Mouse (Mus musculus) hindbrain, embryonic 13.5 days (tissue): Measurements from ENCODE around the gene Anxa9. TPM values are rescaled to one million over a fixed set of nuclear protein-coding genes. Genes with fewer than 3 reads are reported as not detected.
A peak's percentile ranks its signal among the peaks of the same experiment; 100 is the strongest.

Source experiments
- ATAC-seq: fragments of 200-750 bp; cut with Nextera tagmentation; 2 replicates; pipeline ENCODE4 v1.8.0; 2017; ENCODE audit warnings: moderate TSS enrichment; ENCODE audit not compliant: low FRiP score
- H3K27ac ChIP-seq: fragments of 300-500 bp; sonication (generic); 2 replicates; pipeline ENCODE4 v1.5.1; 2015; ENCODE audit warnings: inconsistent platforms, mild to moderate bottlenecking, moderate library complexity
- H3K27me3 ChIP-seq: fragments of 300-500 bp; sonication (generic); 2 replicates; pipeline ENCODE4 v1.6.1; 2015; ENCODE audit warnings: mild to moderate bottlenecking, inconsistent platforms
- H3K36me3 ChIP-seq: fragments of 300-500 bp; sonication (generic); 2 replicates; pipeline ENCODE4 v1.6.1; 2015; ENCODE audit warnings: mild to moderate bottlenecking, inconsistent platforms
- H3K4me1 ChIP-seq: fragments of 300-500 bp; sonication (generic); replicated peaks from 2 replicates; pipeline ENCODE4 v1.6.1; 2015; ENCODE audit warnings: inconsistent platforms
- H3K4me2 ChIP-seq: fragments of 300-500 bp; sonication (generic); 2 replicates; pipeline ENCODE4 v1.6.1; 2015; ENCODE audit warnings: inconsistent platforms, mild to moderate bottlenecking, moderate library complexity
- H3K4me3 ChIP-seq: fragments of 300-500 bp; sonication (generic); 2 replicates; pipeline ENCODE4 v1.5.1; 2015; ENCODE audit warnings: mild to moderate bottlenecking, inconsistent platforms
- H3K9ac ChIP-seq: fragments of 300-500 bp; sonication (generic); 2 replicates; pipeline ENCODE4 v1.6.1; 2015; ENCODE audit warnings: mild to moderate bottlenecking, inconsistent platforms
- H3K9me3 ChIP-seq: fragments of 300-500 bp; sonication (generic); 2 replicates; pipeline ENCODE4 v1.6.1; 2016; ENCODE audit warnings: inconsistent platforms
- WGBS: fragments of 180-500 bp; shearing (Covaris S2); methylation state at CpG from one replicate; pipeline ENCODE4 v1.1.7; 2015; 5-methylcytosine and 5-hydroxymethylcytosine counted together
- polyA plus RNA-seq: library from polyadenylated mRNA; unstranded; fragments of >200 nt; fragmentation: Nextera tagmentation; extraction: Ambion mirVana; gene quantifications from 2 replicates; pipeline ENCODE4 v1.2.1, GENCODE M21; 2015

Anxa9 gene
- polyA plus RNA-seq, 1 experiment from 2014 or later = 0.38 TPM

- WGBS = 75% methylated on average over 6 of the region's 6 CpGs
- H3K27me3 ChIP-seq = no peaks in the 10 kb centered on the region
- no peaks in the 10 kb centered on the region for H3K9me3 ChIP-seq
- peaks cover 9% of the 10 kb centered on the region for H3K4me1 ChIP-seq
- peaks cover 74% of the 10 kb centered on the region for H3K36me3 ChIP-seq
- ATAC-seq = no peak
- H3K4me3 ChIP-seq = no peak overlapping the region
- H3K4me2 ChIP-seq = no peak overlapping the region
- H3K27ac ChIP-seq = no peak overlapping the region
- no peak overlapping the region for H3K9ac ChIP-seq
These were observed 16.8 kb downstream of the Anxa9 start for GRCm38 (mm10) chr3:95290156-95290555.

DNA sequence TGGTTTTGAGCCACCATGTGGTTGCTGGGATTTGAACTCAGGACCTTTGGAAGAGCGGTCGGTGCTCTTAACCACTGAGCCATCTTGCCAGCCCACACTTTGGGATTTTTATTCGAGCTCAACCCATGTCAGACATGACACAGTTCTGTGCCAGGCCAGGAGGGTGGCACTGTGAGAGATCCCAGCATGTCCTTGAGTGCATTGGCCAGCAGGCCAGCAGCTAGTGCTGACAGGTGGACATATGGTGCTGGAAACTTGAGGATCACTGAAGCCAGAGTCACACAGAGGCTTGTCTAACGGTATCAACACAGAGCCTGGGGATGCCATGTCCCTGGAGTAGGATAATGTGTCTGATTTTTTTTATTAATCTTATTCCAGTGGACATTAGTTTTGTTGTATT lies 17.6 kb downstream of the Anxa9 start:
- no peaks in the 10 kb centered on the region for H3K9me3 ChIP-seq
- H3K27ac ChIP-seq = no peak overlapping the region
- no peak for ATAC-seq
- no peak overlapping the region for H3K4me3 ChIP-seq
- H3K36me3 ChIP-seq = peaks cover 67% of the 10 kb centered on the region
- H3K9ac ChIP-seq = no peak overlapping the region
- no peaks in the 10 kb centered on the region for H3K27me3 ChIP-seq
- 95% methylated on average over 4 of the region's 4 CpGs for WGBS
- H3K4me1 ChIP-seq = peaks cover 16% of the 10 kb centered on the region
- no peak overlapping the region for H3K4me2 ChIP-seq

DNA sequence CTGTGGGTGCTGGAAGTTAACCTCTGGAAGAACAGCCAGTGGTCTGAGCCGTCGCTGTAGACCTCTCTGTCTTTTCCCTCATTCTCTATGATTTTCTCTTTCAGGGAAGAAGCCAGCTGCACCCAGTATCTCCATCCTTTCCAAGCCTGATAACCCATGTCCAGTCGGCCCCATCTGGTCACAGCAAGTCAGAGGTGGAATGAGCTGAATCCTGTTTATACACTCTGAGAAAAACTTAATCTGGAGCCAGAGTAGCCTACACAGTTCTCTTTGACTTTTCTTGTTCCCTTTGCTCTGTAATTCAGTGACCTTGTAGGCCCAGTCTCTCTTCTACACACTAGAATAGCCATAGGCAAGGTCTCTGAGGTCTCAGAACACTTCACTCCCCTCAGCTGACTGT lies 19.4 kb downstream of the Anxa9 start:
- Histone ChIP-seq H3K36me3 (peaks cover 48% of the 10 kb centered on the region), H3K27ac (no peak overlapping the region), H3K9ac (no peak overlapping the region), H3K9me3 (no peaks in the 10 kb centered on the region), H3K4me2 (no peak overlapping the region), H3K27me3 (no peaks in the 10 kb centered on the region), H3K4me3 (no peak overlapping the region), H3K4me1 (peaks cover 26% of the 10 kb centered on the region)
- no peak for ATAC-seq
- 97% methylated on average over 3 of the region's 3 CpGs for WGBS

DNA sequence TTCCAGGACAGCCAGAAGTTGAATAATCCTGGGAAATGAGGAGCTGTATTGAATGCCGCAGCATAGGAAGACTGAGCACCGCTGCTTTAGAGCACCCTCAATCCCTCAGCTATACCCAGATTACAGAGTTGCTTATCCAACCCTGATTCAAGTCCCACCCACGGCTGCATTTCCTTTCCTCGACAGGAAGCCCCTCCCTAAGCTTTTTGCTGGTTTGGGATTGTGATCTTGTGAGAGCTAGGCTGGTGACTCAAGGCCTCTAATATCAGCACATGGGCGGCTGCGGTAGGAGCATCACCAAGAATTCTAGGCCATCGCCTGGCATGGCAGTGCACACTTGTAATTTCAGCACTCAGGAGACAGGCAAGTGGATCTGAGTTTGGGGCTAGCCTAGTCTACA lies 20.5 kb downstream of the Anxa9 start:
- Histone ChIP-seq H3K27ac (no peak overlapping the region), H3K4me1 (peaks cover 26% of the 10 kb centered on the region), H3K27me3 (no peaks in the 10 kb centered on the region), H3K9me3 (no peaks in the 10 kb centered on the region), H3K4me2 (no peak overlapping the region), H3K36me3 (peaks cover 38% of the 10 kb centered on the region), H3K9ac (no peak overlapping the region), H3K4me3 (no peak overlapping the region)
- WGBS = 89% methylated on average over 7 of the region's 7 CpGs
- no peak for ATAC-seq

- Histone ChIP-seq H3K27ac (no peak overlapping the region), H3K4me2 (no peak overlapping the region), H3K9ac (no peak overlapping the region), H3K4me3 (no peak overlapping the region), H3K4me1 (peaks cover 27% of the 10 kb centered on the region), H3K27me3 (no peaks in the 10 kb centered on the region), H3K36me3 (peaks cover 33% of the 10 kb centered on the region), H3K9me3 (no peaks in the 10 kb centered on the region)
- WGBS = 76% methylated on average over 5 of the region's 5 CpGs
- ATAC-seq = no peak
These were observed 21.0 kb downstream of the Anxa9 start for GRCm38 (mm10) chr3:95286011-95286410.

- ATAC-seq = no peak
- Histone ChIP-seq H3K4me3 (no peak overlapping the region), H3K9ac (0 out of 2 replicates have a peak overlapping the region, but pooled peaks have one; percentile 13), H3K4me2 (no peak overlapping the region), H3K36me3 (peaks cover 27% of the 10 kb centered on the region), H3K27me3 (no peaks in the 10 kb centered on the region), H3K9me3 (no peaks in the 10 kb centered on the region), H3K4me1 (peaks cover 33% of the 10 kb centered on the region), H3K27ac (no peak overlapping the region)
- 96% methylated on average over 5 of the region's 5 CpGs for WGBS
These were observed 21.6 kb downstream of the Anxa9 start for GRCm38 (mm10) chr3:95285390-95285789.

DNA sequence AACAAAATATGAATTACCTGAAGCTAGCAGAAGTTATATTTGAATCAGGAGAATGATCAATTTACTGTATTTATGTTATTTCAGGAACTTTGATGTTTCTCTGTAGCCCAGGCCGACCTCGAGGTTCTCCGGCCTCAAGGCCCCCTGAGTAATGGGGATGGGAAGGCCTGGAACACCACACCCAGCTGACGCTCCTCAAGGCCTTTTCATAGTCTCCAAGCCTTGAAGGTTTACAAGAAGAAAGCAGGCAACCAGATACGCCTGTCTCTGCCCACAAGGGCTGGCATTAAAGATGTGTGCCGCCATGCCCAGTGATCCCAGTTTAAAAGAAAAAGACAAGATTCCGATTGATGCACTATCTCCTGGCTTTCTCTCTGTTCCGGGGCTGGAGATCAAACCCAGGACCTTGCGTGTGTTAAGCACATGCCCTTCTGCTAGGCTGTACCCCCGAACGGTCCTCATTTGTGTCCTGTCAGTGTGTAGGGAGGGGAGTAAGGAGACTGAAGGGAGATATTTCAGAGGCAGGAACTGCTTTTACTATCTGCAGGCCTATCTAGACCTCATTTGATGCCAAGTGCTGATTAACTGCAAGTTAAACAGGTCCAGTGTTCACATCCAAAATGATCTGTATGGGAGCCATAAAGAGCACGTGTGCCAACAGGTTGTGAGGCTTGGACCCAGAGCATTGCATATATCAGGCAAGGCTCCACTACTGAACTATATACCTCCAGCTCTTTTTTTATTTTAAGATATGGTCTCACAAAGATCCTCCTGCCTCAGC lies 22.3 kb downstream of the Anxa9 start:
- peak overlapping the region; percentile 73 for H3K4me3 ChIP-seq
- no peak overlapping the region for H3K27ac ChIP-seq
- no peaks in the 10 kb centered on the region for H3K9me3 ChIP-seq
- H3K4me1 ChIP-seq = peaks cover 37% of the 10 kb centered on the region
- peaks cover 20% of the 10 kb centered on the region for H3K36me3 ChIP-seq
- 91% methylated on average over 12 of the region's 12 CpGs for WGBS
- peak overlapping the region; percentile 85 for H3K4me2 ChIP-seq
- no peaks in the 10 kb centered on the region for H3K27me3 ChIP-seq
- no peak for ATAC-seq
- H3K9ac ChIP-seq = peak overlapping the region; percentile 89; the same call in 1 of the 2 replicates

DNA sequence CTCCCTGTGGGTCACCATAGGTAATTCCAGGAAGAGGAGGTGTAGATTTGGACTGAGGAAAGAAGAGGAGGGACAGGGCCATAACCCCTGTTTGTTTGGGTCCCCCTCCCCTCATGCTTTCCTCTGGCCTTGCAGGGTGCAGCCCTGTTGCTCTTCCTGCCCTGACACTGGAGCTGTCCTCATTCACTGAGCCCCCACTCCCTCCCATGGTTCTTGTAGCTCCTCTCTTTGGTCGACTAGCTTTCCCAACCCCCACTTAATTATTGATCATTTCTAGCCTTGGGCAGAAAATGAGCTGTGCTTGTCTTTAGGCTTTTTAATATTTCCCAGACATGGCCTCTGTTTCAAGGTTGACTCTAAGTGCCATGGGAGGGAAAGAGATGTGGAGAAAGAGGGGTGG lies 22.9 kb downstream of the Anxa9 start:
- Histone ChIP-seq H3K4me2 (peak overlapping the region; percentile 85), H3K27ac (peak overlapping the region; percentile 95), H3K9ac (peak overlapping the region; percentile 89), H3K36me3 (peaks cover 15% of the 10 kb centered on the region), H3K4me3 (peak overlapping the region; percentile 73), H3K4me1 (peaks cover 39% of the 10 kb centered on the region), H3K27me3 (no peaks in the 10 kb centered on the region), H3K9me3 (no peaks in the 10 kb centered on the region)
- whole genome bisulfite sequencing = 20% methylated on average over 1 of the region's 1 CpGs
- ATAC-seq = no peak

DNA sequence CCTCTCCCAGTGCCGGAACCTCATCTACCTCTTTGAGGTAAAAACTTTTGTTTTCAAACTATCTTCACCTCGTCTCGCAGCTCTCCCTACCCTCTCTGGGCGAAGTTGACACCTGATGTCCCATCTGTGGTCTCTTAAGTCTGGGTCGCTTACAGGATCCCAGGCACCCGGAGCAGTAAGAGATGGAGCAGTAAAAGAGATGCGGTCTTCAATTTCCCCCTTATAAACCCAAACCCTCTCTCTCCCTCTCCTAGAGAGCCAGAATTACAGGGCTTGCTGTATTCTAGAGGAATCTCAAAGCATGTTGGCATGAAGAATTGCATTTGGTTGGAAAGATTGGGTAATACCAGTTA lies 23.4 kb downstream of the Anxa9 start:
- no peak for ATAC-seq
- H3K36me3 ChIP-seq = peaks cover 12% of the 10 kb centered on the region
- H3K27ac ChIP-seq = peak overlapping the region; percentile 95
- H3K4me2 ChIP-seq = peak overlapping the region; percentile 85
- peaks cover 39% of the 10 kb centered on the region for H3K4me1 ChIP-seq
- no peaks in the 10 kb centered on the region for H3K27me3 ChIP-seq
- WGBS = 3% methylated on average over 7 of the region's 7 CpGs
- peak overlapping the region; percentile 73 for H3K4me3 ChIP-seq
- H3K9me3 ChIP-seq = no peaks in the 10 kb centered on the region
- H3K9ac ChIP-seq = peak overlapping the region; percentile 89

DNA sequence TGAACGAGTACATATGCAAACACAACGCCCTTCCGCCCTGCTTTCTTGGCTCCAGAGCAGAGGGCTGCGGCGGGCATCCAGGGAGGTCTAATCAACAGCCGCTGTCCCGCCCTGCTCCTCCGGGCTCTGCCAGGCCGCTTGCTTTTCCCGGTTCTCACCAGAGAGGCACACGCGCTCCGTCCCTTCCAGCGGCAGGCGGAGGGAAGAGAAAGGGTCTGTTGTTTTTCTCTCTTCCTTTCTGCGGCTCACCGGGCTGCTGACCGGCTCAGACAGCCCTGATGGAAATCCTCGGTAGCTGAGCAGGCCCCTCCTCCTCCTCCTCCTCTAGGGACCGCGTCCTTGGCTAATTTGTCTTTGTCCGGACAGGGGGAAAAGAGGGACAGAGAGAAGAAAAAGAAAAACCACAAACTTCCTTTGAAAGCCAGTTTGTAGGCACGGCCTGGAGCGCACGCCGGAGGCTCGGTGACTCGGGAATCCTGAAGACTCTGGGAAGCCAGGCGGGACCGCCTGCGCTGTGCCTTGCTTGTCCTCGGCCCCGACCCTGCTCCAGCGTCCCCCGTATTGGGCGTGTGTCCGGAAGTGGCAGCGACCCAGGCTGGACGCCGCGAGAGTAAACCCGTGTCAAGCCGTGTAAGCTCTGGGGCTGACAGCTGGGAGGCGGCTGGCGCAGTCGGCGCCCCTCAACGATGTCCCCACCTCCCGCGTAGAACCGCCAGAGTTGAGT lies 23.9 kb downstream of the Anxa9 start:
- H3K27me3 ChIP-seq = no peaks in the 10 kb centered on the region
- peak overlapping the region; percentile 73 for H3K4me3 ChIP-seq
- peak; percentile 65 for ATAC-seq
- H3K9ac ChIP-seq = peak overlapping the region; percentile 89
- H3K4me1 ChIP-seq = peaks cover 39% of the 10 kb centered on the region
- H3K36me3 ChIP-seq = peaks cover 10% of the 10 kb centered on the region
- H3K27ac ChIP-seq = peak overlapping the region; percentile 95
- peak overlapping the region; percentile 85 for H3K4me2 ChIP-seq
- H3K9me3 ChIP-seq = no peaks in the 10 kb centered on the region
- under 1% methylated on average over 51 of the region's 51 CpGs for WGBS

DNA sequence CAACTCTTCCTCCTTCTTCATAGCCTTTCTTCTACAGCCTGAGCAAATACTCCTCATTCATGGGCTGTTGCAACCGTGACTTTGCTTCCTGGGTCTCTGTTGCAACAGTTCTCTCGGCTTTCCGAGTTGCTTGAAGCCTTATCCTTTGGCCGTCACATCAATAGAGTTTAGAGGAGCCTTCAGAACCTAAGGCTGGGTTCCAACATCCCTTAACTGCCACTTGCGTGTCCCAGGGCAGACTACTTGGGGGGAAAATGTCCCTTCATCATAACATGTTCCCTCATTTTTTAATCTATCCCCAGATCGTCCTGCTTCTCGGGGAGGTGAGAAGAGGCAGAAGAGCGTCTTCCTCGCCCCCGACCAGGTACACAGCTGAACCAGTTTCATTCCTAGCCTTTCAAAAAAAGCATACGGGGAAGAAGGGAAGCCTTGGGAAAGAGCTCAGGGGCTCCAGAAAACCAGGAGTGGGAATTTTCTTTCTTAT lies 24.6 kb downstream of the Anxa9 start:
- 0 out of 2 replicates have a peak, but pooled peaks have one; percentile 4 for ATAC-seq
- H3K9me3 ChIP-seq = no peaks in the 10 kb centered on the region
- no peaks in the 10 kb centered on the region for H3K27me3 ChIP-seq
- under 1% methylated on average over 11 of the region's 11 CpGs for WGBS
- H3K9ac ChIP-seq = peak overlapping the region; percentile 89
- peak overlapping the region; percentile 95 for H3K27ac ChIP-seq
- H3K4me2 ChIP-seq = peak overlapping the region; percentile 85
- peaks cover 7% of the 10 kb centered on the region for H3K36me3 ChIP-seq
- H3K4me1 ChIP-seq = peaks cover 39% of the 10 kb centered on the region
- H3K4me3 ChIP-seq = peak overlapping the region; percentile 73

DNA sequence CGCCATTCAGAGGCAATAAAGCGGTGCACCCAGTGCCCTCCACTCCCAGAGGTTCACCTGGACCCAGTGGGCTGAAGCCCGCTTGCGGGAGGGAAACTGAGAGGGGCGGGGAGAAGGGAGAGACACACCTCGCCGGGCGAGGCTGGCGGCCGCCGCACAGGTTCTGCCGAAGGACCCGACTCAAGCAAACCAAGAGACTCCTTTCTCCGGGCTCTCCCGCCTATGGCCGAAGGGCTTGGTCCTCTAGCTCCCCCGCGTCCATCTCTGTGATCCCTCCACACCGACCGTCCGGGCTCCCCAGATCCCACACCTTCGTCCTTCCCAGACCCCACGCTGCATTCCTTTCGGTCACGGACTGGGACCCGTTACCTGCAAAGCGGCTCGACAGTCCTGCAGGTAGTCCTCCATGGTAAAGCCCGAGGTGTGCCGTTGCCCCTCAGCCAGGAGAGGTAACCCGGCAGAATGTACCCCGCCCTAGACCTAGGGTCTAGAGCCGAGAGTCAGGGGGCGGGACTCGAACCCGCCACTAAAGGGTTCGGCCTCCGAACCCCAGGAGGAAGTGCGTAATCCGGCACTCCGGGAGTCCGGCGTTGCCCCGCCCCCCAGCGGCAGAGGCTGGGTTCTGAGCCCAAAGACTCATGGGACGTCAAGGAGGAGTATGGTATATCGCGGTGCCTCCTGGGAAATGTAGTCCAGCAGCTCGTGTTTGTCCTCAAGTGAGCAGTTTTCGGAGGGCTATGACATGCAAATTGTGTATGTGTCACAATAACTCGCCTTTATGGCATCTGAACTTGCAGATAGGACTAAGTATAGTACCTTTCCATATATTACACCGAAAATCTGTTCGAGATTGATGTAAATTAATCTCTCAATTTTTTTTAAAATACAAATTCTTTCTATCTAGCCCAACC lies 25.5 kb downstream of the Anxa9 start, which contains the start of the genes Mindy1 and Prune1:
Gene Mindy1 (plus strand): TSS at position 130 of the 911 bp plus-strand sequence.
Gene Prune1 (minus strand): TSS at position 861 of the 911 bp plus-strand sequence.
- peak within 1 kb of the TSS; percentile 85 for H3K4me2 ChIP-seq
- peak within 1 kb of the TSS; percentile 89 for H3K9ac ChIP-seq
- under 1% methylated on average over 53 of the region's 53 CpGs for WGBS

More for the DNA sequence above, 25.5 kb downstream of the Anxa9 start, which contains the start of the genes Mindy1 and Prune1:
- H3K27me3 ChIP-seq = no peaks in the 10 kb centered on the region
- peak; percentile 93 for ATAC-seq
- peaks cover 39% of the 10 kb centered on the region for H3K4me1 ChIP-seq
- H3K9me3 ChIP-seq = no peaks in the 10 kb centered on the region
- peaks cover 7% of the 10 kb centered on the region; the same call in 1 of the 2 replicates for H3K36me3 ChIP-seq
- peak within 1 kb of the TSS; percentile 95 for H3K27ac ChIP-seq
- peak within 1 kb of the TSS; percentile 73 for H3K4me3 ChIP-seq
